Mouse (Mus musculus) embryonic facial prominence, embryonic 11.5 days (tissue): ENCODE measurements around the gene Slc35b2. TPM values are rescaled to one million over a fixed set of nuclear protein-coding genes. Genes with fewer than 3 reads are reported as not detected.

Source experiments
- ATAC-seq: fragments of 200-750 bp; cut with Nextera tagmentation; replicated peaks from 2 replicates; pipeline ENCODE4 v1.8.0; 2017; ENCODE audit warnings: low read depth; ENCODE audit not compliant: insufficient number of reproducible peaks, low FRiP score, low TSS enrichment
- DNase-seq: peaks from one replicate; pipeline ENCODE4 v3.0.0-alpha.2; 2015; ENCODE audit warnings: low spot score
- H3K27ac ChIP-seq: fragments of 300-500 bp; sonication (generic); replicated peaks from 2 replicates; pipeline ENCODE4 v1.5.1; 2014; ENCODE audit warnings: mild to moderate bottlenecking, low read depth, low read length, control low read depth
- H3K27me3 ChIP-seq: fragments of 300-500 bp; sonication (generic); 2 replicates; pipeline ENCODE4 v1.6.1; 2014; ENCODE audit warnings: mild to moderate bottlenecking, low read length, moderate library complexity, mixed read lengths; ENCODE audit not compliant: control insufficient read depth, insufficient read depth
- H3K36me3 ChIP-seq: fragments of 300-500 bp; sonication (generic); replicated peaks from 2 replicates; pipeline ENCODE4 v1.6.1; 2014; ENCODE audit warnings: low read depth, mild to moderate bottlenecking, low read length, moderate library complexity, mixed read lengths; ENCODE audit not compliant: control insufficient read depth, insufficient read depth
- H3K4me1 ChIP-seq: fragments of 300-500 bp; sonication (generic); 2 replicates; pipeline ENCODE4 v1.6.1; 2014; ENCODE audit warnings: low read length, mixed read lengths; ENCODE audit not compliant: control insufficient read depth, insufficient read depth
- H3K4me2 ChIP-seq: fragments of 300-500 bp; sonication (generic); 2 replicates; pipeline ENCODE4 v1.6.1; 2014; ENCODE audit warnings: low read depth, mild to moderate bottlenecking, control low read depth, low read length, moderate library complexity
- H3K4me3 ChIP-seq: fragments of 300-500 bp; sonication (generic); 2 replicates; pipeline ENCODE4 v1.5.1; 2014; ENCODE audit warnings: low read depth, low read length, control low read depth
- H3K9ac ChIP-seq: fragments of 300-500 bp; sonication (generic); replicated peaks from 2 replicates; pipeline ENCODE4 v1.6.1; 2014; ENCODE audit warnings: mild to moderate bottlenecking, control low read depth, low read length
- H3K9me3 ChIP-seq: fragments of 300-500 bp; sonication (generic); replicated peaks from 2 replicates; pipeline ENCODE4 v1.6.1; 2016; ENCODE audit warnings: mild to moderate bottlenecking, low read length, inconsistent platforms, mixed read lengths; ENCODE audit not compliant: control insufficient read depth
- WGBS: fragments of 180-500 bp; shearing (Covaris S2); extraction: QIAGEN DNeasy Blood & Tissue Kit; methylation state at CpG from one replicate; pipeline ENCODE4 v1.1.7; 2014; 5-methylcytosine and 5-hydroxymethylcytosine counted together
- polyA plus RNA-seq: library from polyadenylated mRNA; unstranded; fragments of >200 nt; fragmentation: Nextera tagmentation; extraction: Ambion mirVana; gene quantifications from 2 replicates; pipeline ENCODE4 v1.2.1, GENCODE M21; 2014

The Slc35b2 gene
- polyA plus RNA-seq, 1 experiment from 2014 or later: 85.6 TPM

GRCm38 (mm10) chr17:45539664-45540063 is 24.0 kb upstream of the Slc35b2 start:
- H3K36me3 ChIP-seq: no peaks in the 10 kb centered on the region; the same call in 1 of the 2 replicates
- no peak overlapping the region for H3K4me3 ChIP-seq
- H3K4me2 ChIP-seq: no peak overlapping the region
- H3K27me3 ChIP-seq: peaks cover 24% of the 10 kb centered on the region
- no peak overlapping the region for H3K9ac ChIP-seq
- no peaks in the 10 kb centered on the region; the same call in 1 of the 2 replicates for H3K4me1 ChIP-seq
- DNase-seq (no peak), ATAC-seq (no peak)
- 79% methylated on average over 21 of the region's 21 CpGs for WGBS
- no peaks in the 10 kb centered on the region for H3K9me3 ChIP-seq
- H3K27ac ChIP-seq: no peak overlapping the region

GRCm38 (mm10) chr17:45542129-45542528 is 21.5 kb upstream of the Slc35b2 start:
- no peak overlapping the region for H3K27ac ChIP-seq
- no peaks in the 10 kb centered on the region; the same call in none of the 2 replicates for H3K36me3 ChIP-seq
- H3K4me3 ChIP-seq: no peak overlapping the region
- H3K9ac ChIP-seq: no peak overlapping the region
- WGBS: 44% methylated on average over 6 of the region's 6 CpGs
- DNase-seq (no peak), ATAC-seq (no peak)
- peaks cover 8% of the 10 kb centered on the region for H3K4me1 ChIP-seq
- no peak overlapping the region for H3K4me2 ChIP-seq
- no peaks in the 10 kb centered on the region for H3K9me3 ChIP-seq
- peaks cover 42% of the 10 kb centered on the region for H3K27me3 ChIP-seq

GRCm38 (mm10) chr17:45542705-45543104 is 21.0 kb upstream of the Slc35b2 start:
- Histone ChIP-seq H3K9ac (no peak overlapping the region), H3K27ac (no peak overlapping the region), H3K4me2 (no peak overlapping the region), H3K36me3 (no peaks in the 10 kb centered on the region; the same call in none of the 2 replicates), H3K27me3 (peaks cover 46% of the 10 kb centered on the region), H3K4me3 (no peak overlapping the region), H3K4me1 (peaks cover 8% of the 10 kb centered on the region), H3K9me3 (no peaks in the 10 kb centered on the region)
- WGBS: 79% methylated on average over 2 of the region's 2 CpGs
- DNase-seq: no peak
- ATAC-seq: no peak

GRCm38 (mm10) chr17:45543115-45543514 is 20.6 kb upstream of the Slc35b2 start:
- H3K4me3 ChIP-seq: no peak overlapping the region
- H3K36me3 ChIP-seq: no peaks in the 10 kb centered on the region; the same call in none of the 2 replicates
- no peaks in the 10 kb centered on the region for H3K9me3 ChIP-seq
- peaks cover 8% of the 10 kb centered on the region for H3K4me1 ChIP-seq
- ATAC-seq (no peak), DNase-seq (no peak)
- 19% methylated on average over 1 of the region's 1 CpGs for whole genome bisulfite sequencing
- H3K27me3 ChIP-seq: peaks cover 46% of the 10 kb centered on the region
- H3K9ac ChIP-seq: no peak overlapping the region
- no peak overlapping the region for H3K27ac ChIP-seq
- H3K4me2 ChIP-seq: no peak overlapping the region

GRCm38 (mm10) chr17:45544001-45544872 is 19.4 kb upstream of the Slc35b2 start:
- Histone ChIP-seq H3K4me2 (no peak overlapping the region), H3K9me3 (no peaks in the 10 kb centered on the region), H3K9ac (no peak overlapping the region), H3K27me3 (peaks cover 49% of the 10 kb centered on the region), H3K4me3 (no peak overlapping the region), H3K27ac (no peak overlapping the region), H3K36me3 (no peaks in the 10 kb centered on the region; the same call in none of the 2 replicates), H3K4me1 (peaks cover 8% of the 10 kb centered on the region)
- peak; percentile 42 for DNase-seq
- 7% methylated on average over 24 of the region's 24 CpGs for WGBS
- ATAC-seq: no peak

GRCm38 (mm10) chr17:45544873-45545277 is 18.8 kb upstream of the Slc35b2 start:
- ATAC-seq: no peak
- Histone ChIP-seq H3K4me1 (peaks cover 8% of the 10 kb centered on the region), H3K36me3 (no peaks in the 10 kb centered on the region; the same call in none of the 2 replicates), H3K9me3 (no peaks in the 10 kb centered on the region), H3K9ac (no peak overlapping the region), H3K4me3 (peak overlapping the region; percentile 2; the same call in 1 of the 2 replicates), H3K27me3 (peaks cover 49% of the 10 kb centered on the region), H3K4me2 (peak overlapping the region; percentile 27), H3K27ac (no peak overlapping the region)
- no peak for DNase-seq
- 3% methylated on average over 44 of the region's 46 CpGs for WGBS

- peak overlapping the region; percentile 2; the same call in 1 of the 2 replicates for H3K4me3 ChIP-seq
- whole genome bisulfite sequencing: 4% methylated on average over 74 of the region's 74 CpGs
- ATAC-seq (no peak), DNase-seq (peak; percentile 35)
- H3K9me3 ChIP-seq: no peaks in the 10 kb centered on the region
- H3K4me2 ChIP-seq: peak overlapping the region; percentile 27
- peaks cover 8% of the 10 kb centered on the region for H3K4me1 ChIP-seq
- H3K27ac ChIP-seq: no peak overlapping the region
- H3K27me3 ChIP-seq: peaks cover 49% of the 10 kb centered on the region
- no peak overlapping the region for H3K9ac ChIP-seq
- H3K36me3 ChIP-seq: no peaks in the 10 kb centered on the region; the same call in none of the 2 replicates
Observed at GRCm38 (mm10) chr17:45545278-45545961, 18.3 kb upstream of the Slc35b2 start.
